10 mouse cellular contexts compared by ENCODE assay signal in the genomic region with DNA sequence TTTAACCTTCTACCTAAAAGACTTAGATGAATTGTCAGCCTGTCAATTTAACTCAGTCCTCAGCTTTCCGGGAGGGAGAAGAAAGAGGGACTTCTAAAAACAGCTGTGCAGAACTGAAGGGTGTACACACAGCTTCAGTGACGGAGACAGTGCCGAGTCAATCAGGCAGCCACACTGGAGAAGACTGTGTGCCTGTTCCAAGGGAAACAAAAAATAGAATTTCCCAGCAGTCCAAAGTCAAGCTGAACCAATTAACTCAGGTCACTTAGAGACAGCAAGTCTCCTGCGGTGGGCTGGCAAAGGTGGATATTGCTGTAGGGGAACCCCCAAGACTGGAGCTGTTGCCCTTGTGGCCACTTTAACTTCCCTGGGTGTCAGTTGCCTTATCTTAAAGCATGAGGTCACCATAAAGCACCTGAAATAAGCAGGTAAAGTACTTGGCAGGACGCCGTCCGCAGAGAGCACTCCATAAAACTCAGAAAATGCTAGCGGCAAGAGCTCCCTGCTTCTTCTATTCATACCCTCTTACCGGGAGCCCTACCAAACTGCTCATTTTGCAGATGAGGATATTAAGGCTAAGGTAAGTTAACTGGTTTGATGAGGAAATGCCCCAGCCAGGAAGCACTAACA. TPM values are rescaled to one million over a fixed set of nuclear protein-coding genes. Genes with fewer than 3 reads are reported as not detected.
DNase-seq lines count a peak whose midpoint lies in the region; ATAC-seq and TF ChIP-seq lines count a peak whose summit lies in the region.
"Had no signal": no experiment of that assay in that cellular context is flagged by ENCODE, and none has a peak within 500 bp of the region (broad histone marks: within the 10 kb centered on the region; RNA-seq: fewer than 3 reads in every experiment).

No protein-coding gene starts in this region.

- intact Hi-C loops in heart, postnatal 36 days (cut with DNase I), result no loop called here

- TF ChIP-seq EP300 in lung, postnatal 0 days (IDR thresholded peaks at IDR 0.05), result peak; percentile 61

- no peak for TF ChIP-seq CTCF in E14TG2a.4 (conservative IDR thresholded peaks at IDR 0.05; ENCODE audit: low read length)
- TF ChIP-seq CTCF in kidney, postnatal 0 days (IDR thresholded peaks at IDR 0.05; ENCODE audit: low read depth), result no peak
- peak; percentile 22; the same call in 1 of the 2 replicates for TF ChIP-seq CTCF in lung, postnatal 0 days (IDR thresholded peaks at IDR 0.05)
- no peak for TF ChIP-seq CTCF in hindbrain, postnatal 0 days (IDR thresholded peaks at IDR 0.05; ENCODE audit: low read depth)

- no peak for DNase-seq in kidney, postnatal 0 days (ENCODE audit: low spot score)
- DNase-seq in lung, postnatal 0 days (ENCODE audit: low spot score), result peak; percentile 83
- DNase-seq in heart, postnatal 36 days, result no peak
- no peak for DNase-seq in hindbrain, postnatal 0 days (ENCODE audit: low spot score)
- no peak for DNase-seq in layer of hippocampus, adult 9-10 months (ENCODE audit: low spot score)
- DNase-seq: cerebellum, postnatal 10 days had no signal

- WGBS in intestine, embryonic 16.5 days, result 63% methylated on average over 9 of the region's 9 CpGs
- WGBS in intestine, embryonic 15.5 days, result 68% methylated on average over 9 of the region's 9 CpGs
- WGBS in kidney, postnatal 0 days, result 68% methylated on average over 9 of the region's 9 CpGs
- WGBS in lung, postnatal 0 days, result 55% methylated on average over 9 of the region's 9 CpGs
- WGBS in hindbrain, postnatal 0 days, result 67% methylated on average over 9 of the region's 9 CpGs

- no peaks in the 10 kb centered on the region for H3K27me3 ChIP-seq in intestine, embryonic 16.5 days (replicated peaks; ENCODE audit: control insufficient read depth, insufficient read depth, low read length)
- H3K27me3 ChIP-seq in intestine, embryonic 15.5 days (replicated peaks), result no peaks in the 10 kb centered on the region
- no peaks in the 10 kb centered on the region for H3K27me3 ChIP-seq in E14TG2a.4 (ENCODE audit: insufficient read depth, low read length)
- H3K27me3 ChIP-seq in kidney, postnatal 0 days (ENCODE audit: insufficient read depth, low read length), result no peaks in the 10 kb centered on the region
- H3K27me3 ChIP-seq in lung, postnatal 0 days (replicated peaks; ENCODE audit: insufficient read depth, low read length), result no peaks in the 10 kb centered on the region
- peaks cover 6% of the 10 kb centered on the region for H3K27me3 ChIP-seq in hindbrain, postnatal 0 days (ENCODE audit: insufficient read depth, low read length)

- H3K4me3 ChIP-seq in intestine, embryonic 16.5 days (ENCODE audit: low read length), result no peak overlapping the region
- H3K4me3 ChIP-seq in intestine, embryonic 15.5 days (replicated peaks), result no peak overlapping the region
- peak overlapping the region; percentile 97 for H3K4me3 ChIP-seq in E14TG2a.4 (replicated peaks; ENCODE audit: low read length)
- H3K4me3 ChIP-seq in kidney, postnatal 0 days (replicated peaks; ENCODE audit: low read depth, low read length), result no peak overlapping the region
- no peak overlapping the region for H3K4me3 ChIP-seq in lung, postnatal 0 days (ENCODE audit: low read depth, low read length)
- no peak overlapping the region for H3K4me3 ChIP-seq in hindbrain, postnatal 0 days (ENCODE audit: low read length)
- H3K4me3 ChIP-seq: myocyte had no signal

- H3K4me1 ChIP-seq in intestine, embryonic 16.5 days (ENCODE audit: control insufficient read depth, insufficient read depth, low read length), result peaks cover 29% of the 10 kb centered on the region
- peaks cover 24% of the 10 kb centered on the region for H3K4me1 ChIP-seq in intestine, embryonic 15.5 days (replicated peaks)
- peaks cover 82% of the 10 kb centered on the region for H3K4me1 ChIP-seq in E14TG2a.4 (replicated peaks; ENCODE audit: low read depth, low read length)
- H3K4me1 ChIP-seq in kidney, postnatal 0 days (replicated peaks; ENCODE audit: insufficient read depth, low read length), result peaks cover 15% of the 10 kb centered on the region; the same call in 1 of the 2 replicates
- H3K4me1 ChIP-seq in lung, postnatal 0 days (ENCODE audit: insufficient read depth, low read depth, low read length), result peaks cover 11% of the 10 kb centered on the region; the same call in 1 of the 2 replicates
- H3K4me1 ChIP-seq in hindbrain, postnatal 0 days (ENCODE audit: insufficient read depth, low read length), result peaks cover 9% of the 10 kb centered on the region; the same call in 1 of the 2 replicates

- no peak overlapping the region for H3K4me2 ChIP-seq in intestine, embryonic 16.5 days (ENCODE audit: low read depth, low read length)
- H3K4me2 ChIP-seq in intestine, embryonic 15.5 days (replicated peaks), result no peak overlapping the region
- peak overlapping the region; percentile 19 for H3K4me2 ChIP-seq in kidney, postnatal 0 days (ENCODE audit: low read length)
- no peak overlapping the region; the same call in 1 of the 2 replicates for H3K4me2 ChIP-seq in lung, postnatal 0 days (replicated peaks; ENCODE audit: low read depth, low read length)
- no peak overlapping the region for H3K4me2 ChIP-seq in hindbrain, postnatal 0 days (ENCODE audit: low read depth, low read length)

- no peak overlapping the region for H3K27ac ChIP-seq in intestine, embryonic 16.5 days (ENCODE audit: low read length)
- no peak overlapping the region for H3K27ac ChIP-seq in intestine, embryonic 15.5 days
- H3K27ac ChIP-seq in kidney, postnatal 0 days, result 0 out of 2 replicates have a peak overlapping the region, but pooled peaks have one; percentile 8
- no peak overlapping the region for H3K27ac ChIP-seq in lung, postnatal 0 days (ENCODE audit: low read length)
- H3K27ac ChIP-seq in hindbrain, postnatal 0 days, result no peak overlapping the region

- H3K9me3 ChIP-seq in intestine, embryonic 16.5 days (ENCODE audit: control insufficient read depth, low read length), result no peaks in the 10 kb centered on the region
- no peaks in the 10 kb centered on the region for H3K9me3 ChIP-seq in intestine, embryonic 15.5 days
- no peaks in the 10 kb centered on the region for H3K9me3 ChIP-seq in E14TG2a.4 (ENCODE audit: low read length)
- H3K9me3 ChIP-seq in kidney, postnatal 0 days (replicated peaks; ENCODE audit: low read length), result no peaks in the 10 kb centered on the region
- no peaks in the 10 kb centered on the region for H3K9me3 ChIP-seq in lung, postnatal 0 days (ENCODE audit: low read length)
- H3K9me3 ChIP-seq in hindbrain, postnatal 0 days (ENCODE audit: low read length), result no peaks in the 10 kb centered on the region

- no peaks in the 10 kb centered on the region for H3K36me3 ChIP-seq in intestine, embryonic 16.5 days (ENCODE audit: control insufficient read depth, insufficient read depth, low read length)
- H3K36me3 ChIP-seq in intestine, embryonic 15.5 days, result no peaks in the 10 kb centered on the region
- H3K36me3 ChIP-seq in E14TG2a.4 (ENCODE audit: insufficient read depth, low read length), result peaks cover 69% of the 10 kb centered on the region
- no peaks in the 10 kb centered on the region for H3K36me3 ChIP-seq in kidney, postnatal 0 days (ENCODE audit: insufficient read depth, low read length)
- H3K36me3 ChIP-seq in lung, postnatal 0 days (ENCODE audit: insufficient read depth, low read length), result no peaks in the 10 kb centered on the region
- H3K36me3 ChIP-seq in hindbrain, postnatal 0 days (ENCODE audit: insufficient read depth, low read length), result no peaks in the 10 kb centered on the region

- H3K9ac ChIP-seq in intestine, embryonic 16.5 days (ENCODE audit: low read depth, low read length), result peak overlapping the region; percentile 10; the same call in 1 of the 2 replicates
- no peak overlapping the region for H3K9ac ChIP-seq in intestine, embryonic 15.5 days
- no peak overlapping the region for H3K9ac ChIP-seq in kidney, postnatal 0 days (ENCODE audit: low read depth, low read length)
- H3K9ac ChIP-seq in lung, postnatal 0 days (replicated peaks; ENCODE audit: low read depth), result no peak overlapping the region
- no peak overlapping the region for H3K9ac ChIP-seq in hindbrain, postnatal 0 days (replicated peaks; ENCODE audit: low read length)

- ATAC-seq in intestine, embryonic 16.5 days, result no peak
- no peak for ATAC-seq in intestine, embryonic 15.5 days
- ATAC-seq in kidney, postnatal 0 days (replicated peaks; ENCODE audit: low FRiP score, low read depth), result no peak
- peak; percentile 44 for ATAC-seq in lung, postnatal 0 days
- no peak for ATAC-seq in hindbrain, postnatal 0 days

RNA-seq across cellular contexts. Expression of a gene that starts 4.0 kb away (rescaled TPM):
- polyA plus RNA-seq in intestine, embryonic 16.5 days (2015; fragmentation: Nextera tagmentation; extraction: Ambion mirVana), result 10.7 and 10.9 TPM in 2 replicates
- 9.5 TPM in 2 replicates for polyA plus RNA-seq in intestine, embryonic 15.5 days (2015; fragmentation: Nextera tagmentation; extraction: Ambion mirVana)
- 12.0 and 14.8 TPM in 2 replicates for polyA plus RNA-seq in kidney, postnatal 0 days (2015; fragmentation: Nextera tagmentation; extraction: Ambion mirVana)
- polyA plus RNA-seq in lung, postnatal 0 days (2015; fragmentation: Nextera tagmentation; extraction: Ambion mirVana), result 4.5 and 5.2 TPM in 2 replicates
- under 1 TPM; 0.54 to 0.75 TPM for total RNA-seq in heart, postnatal 36 days (2021)
- 0.84 and 1.7 TPM in 2 replicates for total RNA-seq in hindbrain, postnatal 0 days (2014; rRNA removed)
- 1.0 TPM in 2 replicates for polyA plus RNA-seq in hindbrain, postnatal 0 days (2015; fragmentation: Nextera tagmentation; extraction: Ambion mirVana)

RNA-seq across cellular contexts. Expression of a gene that starts 39.3 kb away (rescaled TPM):
- polyA plus RNA-seq in intestine, embryonic 16.5 days (2015; fragmentation: Nextera tagmentation; extraction: Ambion mirVana), result 20.2 and 21.5 TPM in 2 replicates
- 15.8 and 16.8 TPM in 2 replicates for polyA plus RNA-seq in intestine, embryonic 15.5 days (2015; fragmentation: Nextera tagmentation; extraction: Ambion mirVana)
- 18.1 and 19.3 TPM in 2 replicates for polyA plus RNA-seq in kidney, postnatal 0 days (2015; fragmentation: Nextera tagmentation; extraction: Ambion mirVana)
- polyA plus RNA-seq in lung, postnatal 0 days (2015; fragmentation: Nextera tagmentation; extraction: Ambion mirVana), result 18.6 and 18.9 TPM in 2 replicates
- 1 to 10 TPM; 2.7 to 3.2 TPM for total RNA-seq in heart, postnatal 36 days (2021)
- 4.8 and 6.8 TPM in 2 replicates for total RNA-seq in hindbrain, postnatal 0 days (2014; rRNA removed)
- 9.8 and 11.4 TPM in 2 replicates for polyA plus RNA-seq in hindbrain, postnatal 0 days (2015; fragmentation: Nextera tagmentation; extraction: Ambion mirVana)
